9 mouse cellular contexts compared by ENCODE assay signal in genomic region chr5:24860635-24861448, GRCm38 (mm10). TPM values are rescaled to one million over a fixed set of nuclear protein-coding genes. Genes with fewer than 3 reads are reported as not detected.
DNase-seq lines count a peak whose midpoint lies in the region; ATAC-seq and TF ChIP-seq lines count a peak whose summit lies in the region.
"Had no signal": no experiment of that assay in that cellular context is flagged by ENCODE, and none has a peak within 500 bp of the region (broad histone marks: within the 10 kb centered on the region; RNA-seq: fewer than 3 reads in every experiment).

No protein-coding gene starts in this region.

- WGBS in lung, adult 2 months, result 65% methylated on average over 13 of the region's 13 CpGs
- 69% methylated on average over 13 of the region's 13 CpGs for WGBS in lung, postnatal 0 days

- peak; percentile 27 to 28 for DNase-seq in lung, adult 18-20 months
- no peak for DNase-seq in lung, adult 2 months
- peak; percentile 92 for DNase-seq in brain, embryonic 14.5 days (ENCODE audit: low read depth)
- peak; percentile 51 to 74 for DNase-seq in frontal cortex, postnatal 14 days (ENCODE audit: low spot score in 2 of 2)
- peak; percentile 14 for DNase-seq in kidney, postnatal 14 days
- peak; percentile 56 for DNase-seq in lung, postnatal 0 days (ENCODE audit: low spot score)
- DNase-seq in embryo, embryonic 10 days (ENCODE audit: low spot score), result no peak

- H3K4me1 ChIP-seq in lung, adult 2 months (ENCODE audit: control insufficient read depth, insufficient read depth, low read length), result no peaks in the 10 kb centered on the region
- no peaks in the 10 kb centered on the region for H3K4me1 ChIP-seq in lung, postnatal 0 days (ENCODE audit: insufficient read depth, low read depth, low read length)
- H3K4me1 ChIP-seq: limb, embryonic 15.5 days had no signal

- no peak for TF ChIP-seq EP300 in lung, postnatal 0 days (IDR thresholded peaks at IDR 0.05)

- no peak overlapping the region for H3K27ac ChIP-seq in lung, postnatal 0 days (ENCODE audit: low read length)

- no peak for TF ChIP-seq POLR2A in lung, adult 2 months (IDR thresholded peaks at IDR 0.05; ENCODE audit: borderline replicate concordance, extremely low read depth, low read depth, low read length)
- no peak for TF ChIP-seq POLR2A in brain, embryonic 14.5 days (IDR thresholded peaks at IDR 0.05; ENCODE audit: borderline replicate concordance, extremely low read depth, insufficient read depth, insufficient read length, poor library complexity, severe bottlenecking)

- H3K9ac ChIP-seq in lung, postnatal 0 days (replicated peaks; ENCODE audit: low read depth), result no peak overlapping the region
- H3K9ac ChIP-seq: limb, embryonic 15.5 days had no signal

- peak; percentile 61 for ATAC-seq in lung, postnatal 0 days
- no peak for ATAC-seq in inflammation-experienced regulatory T-cells, adult 6 months

- no peaks in the 10 kb centered on the region for H3K27me3 ChIP-seq in lung, postnatal 0 days (replicated peaks; ENCODE audit: insufficient read depth, low read length)
- H3K27me3 ChIP-seq: limb, embryonic 15.5 days had no signal

- no peaks in the 10 kb centered on the region for H3K9me3 ChIP-seq in lung, postnatal 0 days (ENCODE audit: low read length)
- H3K9me3 ChIP-seq: limb, embryonic 15.5 days had no signal

- no peak for TF ChIP-seq CTCF in lung, adult 2 months (IDR thresholded peaks at IDR 0.05; ENCODE audit: insufficient read depth, low read length)
- TF ChIP-seq CTCF in brain, embryonic 14.5 days (IDR thresholded peaks at IDR 0.05; ENCODE audit: borderline replicate concordance, extremely low read depth, insufficient read depth, insufficient read length), result no peak
- TF ChIP-seq CTCF in lung, postnatal 0 days (IDR thresholded peaks at IDR 0.05), result no peak

- no peaks in the 10 kb centered on the region for H3K36me3 ChIP-seq in lung, postnatal 0 days (ENCODE audit: insufficient read depth, low read length)

- H3K4me2 ChIP-seq in lung, postnatal 0 days (replicated peaks; ENCODE audit: low read depth, low read length), result no peak overlapping the region
- H3K4me2 ChIP-seq: limb, embryonic 15.5 days had no signal

- no peak overlapping the region for H3K4me3 ChIP-seq in lung, adult 2 months (replicated peaks; ENCODE audit: extremely low read depth, low read depth, low read length)
- no peak overlapping the region for H3K4me3 ChIP-seq in lung, postnatal 0 days (ENCODE audit: low read depth, low read length)
- H3K4me3 ChIP-seq: limb, embryonic 15.5 days had no signal

RNA-seq across cellular contexts. Expression of gene Rheb, which starts 18.4 kb away (rescaled TPM):
- 27.1 and 28.9 TPM in 2 replicates for polyA plus RNA-seq in lung, adult 2 months (2012; rRNA removed)
- 80.5 and 88.6 TPM in 2 replicates for polyA plus RNA-seq in brain, embryonic 14.5 days (2012; rRNA removed)
- 180 and 189 TPM in 2 replicates for polyA plus RNA-seq in lung, postnatal 0 days (2015; fragmentation: Nextera tagmentation; extraction: Ambion mirVana)
- 100 to 1,000 TPM in 1 of 3 experiments, 10 to 100 TPM in 2; 74.2 to 131 (median 98.5) TPM for polyA plus RNA-seq in inflammation-experienced regulatory T-cells, adult 6 months (2017; shearing (Covaris generic))

Comparison
In these comparisons a context has a peak if more than half of its experiments do, and no peak if none do; other contexts are left out.
1. DNase-seq: peak in lung, adult 18-20 months (2 of 2), brain, embryonic 14.5 days (single experiment), frontal cortex, postnatal 14 days (2 of 2), kidney, postnatal 14 days (single experiment) and lung, postnatal 0 days (single experiment); none in lung, adult 2 months (single experiment) and embryo, embryonic 10 days (single experiment).